Mouse (Mus musculus): ENCODE measurements around the gene Cacna2d4. TPM values are rescaled to one million over a fixed set of nuclear protein-coding genes. Genes with fewer than 3 reads are reported as not detected.

The Cacna2d4 gene
- polyA plus RNA-seq, 1 experiment from 2014 or later = 0.03 TPM

- H3K27ac ChIP-seq (ENCODE audit: low read depth, low read length) = no peak overlapping the region
- WGBS = 90% methylated on average over 6 of the region's 6 CpGs
- H3K4me3 ChIP-seq (ENCODE audit: low read depth, low read length) = no peak overlapping the region
- no peak overlapping the region for H3K9ac ChIP-seq (ENCODE audit: low read depth, low read length)
- H3K36me3 ChIP-seq (ENCODE audit: control insufficient read depth, insufficient read depth) = peaks cover 6% of the 10 kb centered on the region; the same call in 1 of the 2 replicates
- no peak overlapping the region for H3K4me2 ChIP-seq (replicated peaks; ENCODE audit: low read depth)
- no peak for ATAC-seq
- no peaks in the 10 kb centered on the region for H3K9me3 ChIP-seq (ENCODE audit: control insufficient read depth)
- no peak for TF ChIP-seq CTCF (IDR thresholded peaks at IDR 0.05; ENCODE audit: low read depth)
- H3K4me1 ChIP-seq (replicated peaks; ENCODE audit: control insufficient read depth, insufficient read depth, low read length) = no peaks in the 10 kb centered on the region
- no peaks in the 10 kb centered on the region for H3K27me3 ChIP-seq (replicated peaks; ENCODE audit: control insufficient read depth, insufficient read depth, low read length)
Measured at GRCm38 (mm10) chr6:119225731-119226130, 10.6 kb upstream of the Cacna2d4 start.

GRCm38 (mm10) chr6:119227001-119227400, 9.3 kb upstream of the Cacna2d4 start:
- Histone ChIP-seq H3K4me1 (replicated peaks; ENCODE audit: control insufficient read depth, insufficient read depth, low read length) (no peaks in the 10 kb centered on the region), H3K4me2 (replicated peaks; ENCODE audit: low read depth) (no peak overlapping the region), H3K9ac (ENCODE audit: low read depth, low read length) (no peak overlapping the region), H3K9me3 (ENCODE audit: control insufficient read depth) (no peaks in the 10 kb centered on the region), H3K4me3 (ENCODE audit: low read depth, low read length) (no peak overlapping the region), H3K27ac (ENCODE audit: low read depth, low read length) (no peak overlapping the region), H3K27me3 (replicated peaks; ENCODE audit: control insufficient read depth, insufficient read depth, low read length) (no peaks in the 10 kb centered on the region), H3K36me3 (ENCODE audit: control insufficient read depth, insufficient read depth) (peaks cover 1% of the 10 kb centered on the region; the same call in 1 of the 2 replicates)
- no peak for TF ChIP-seq CTCF (IDR thresholded peaks at IDR 0.05; ENCODE audit: low read depth)
- WGBS = 80% methylated on average over 8 of the region's 8 CpGs
- ATAC-seq = no peak

DNA sequence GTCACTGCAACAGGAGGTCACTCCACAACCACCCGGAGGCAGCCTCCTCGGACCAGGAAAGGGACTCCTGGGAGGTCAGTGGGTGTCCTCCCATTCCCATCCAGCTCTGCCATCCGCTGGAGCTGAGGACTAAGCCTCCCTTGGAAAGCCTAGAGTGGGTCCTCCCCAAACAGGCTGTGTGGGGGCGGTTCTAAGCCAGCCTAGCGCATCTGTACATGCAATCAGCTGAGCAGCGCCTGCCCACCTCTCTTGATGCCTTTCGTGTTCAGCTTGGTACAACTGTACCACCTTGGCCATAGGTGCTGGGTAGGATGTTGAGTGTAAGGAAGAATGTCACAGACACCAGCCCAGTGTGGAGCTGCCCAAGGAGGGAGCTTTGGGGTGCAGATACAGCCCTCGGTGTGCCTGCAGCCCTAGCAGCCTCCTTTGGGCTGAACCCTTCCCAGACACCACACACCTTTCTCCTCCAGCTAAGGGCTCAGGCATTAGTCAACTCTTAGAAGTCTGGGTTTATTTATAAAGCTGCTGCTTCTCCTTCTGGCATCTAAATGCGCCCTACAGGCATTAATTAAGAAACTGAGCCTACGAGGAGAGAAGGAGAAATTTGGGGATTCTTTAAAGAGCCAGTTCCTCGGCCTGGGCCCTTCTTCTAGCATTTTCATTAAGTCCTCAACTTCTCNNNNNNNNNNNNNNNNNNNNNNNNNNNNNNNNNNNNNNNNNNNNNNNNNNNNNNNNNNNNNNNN, 7.3 kb upstream of the Cacna2d4 start:
- ATAC-seq = no peak
- no peak overlapping the region for H3K9ac ChIP-seq (ENCODE audit: low read depth, low read length)
- no peak overlapping the region for H3K4me2 ChIP-seq (replicated peaks; ENCODE audit: low read depth)
- H3K9me3 ChIP-seq (ENCODE audit: control insufficient read depth) = no peaks in the 10 kb centered on the region
- no peaks in the 10 kb centered on the region for H3K4me1 ChIP-seq (replicated peaks; ENCODE audit: control insufficient read depth, insufficient read depth, low read length)
- H3K36me3 ChIP-seq (ENCODE audit: control insufficient read depth, insufficient read depth) = no peaks in the 10 kb centered on the region
- H3K27ac ChIP-seq (ENCODE audit: low read depth, low read length) = no peak overlapping the region
- no peak overlapping the region for H3K4me3 ChIP-seq (ENCODE audit: low read depth, low read length)
- no peak for TF ChIP-seq CTCF (IDR thresholded peaks at IDR 0.05; ENCODE audit: low read depth)
- H3K27me3 ChIP-seq (replicated peaks; ENCODE audit: control insufficient read depth, insufficient read depth, low read length) = no peaks in the 10 kb centered on the region
- WGBS = 78% methylated on average over 11 of the region's 11 CpGs

DNA sequence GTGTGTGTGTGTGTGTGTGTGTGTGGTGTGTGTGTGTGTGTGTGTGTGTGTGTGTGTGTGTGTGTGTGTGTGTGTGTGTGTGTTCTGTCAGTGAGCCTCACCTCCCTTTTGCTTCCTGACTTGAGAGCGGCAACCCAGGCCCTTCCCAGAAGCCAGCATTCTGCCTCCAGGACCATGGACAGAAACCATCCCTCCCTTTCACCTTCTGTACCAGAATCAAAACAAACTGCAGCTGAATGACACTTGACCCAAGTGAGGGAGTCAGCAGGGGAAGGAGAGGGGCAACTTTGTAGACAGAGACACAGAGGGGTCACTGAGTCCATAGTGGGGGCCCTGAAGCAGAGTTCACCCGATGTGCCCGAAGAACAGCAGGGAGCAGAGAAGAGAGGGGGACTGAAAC, 3.3 kb upstream of the Cacna2d4 start:
- H3K4me1 ChIP-seq (replicated peaks; ENCODE audit: control insufficient read depth, insufficient read depth, low read length) = no peaks in the 10 kb centered on the region
- 40% methylated on average over 3 of the region's 3 CpGs for WGBS
- H3K4me3 ChIP-seq (ENCODE audit: low read depth, low read length) = no peak overlapping the region
- H3K4me2 ChIP-seq (replicated peaks; ENCODE audit: low read depth) = no peak overlapping the region
- H3K9me3 ChIP-seq (ENCODE audit: control insufficient read depth) = no peaks in the 10 kb centered on the region
- no peaks in the 10 kb centered on the region for H3K36me3 ChIP-seq (ENCODE audit: control insufficient read depth, insufficient read depth)
- no peaks in the 10 kb centered on the region for H3K27me3 ChIP-seq (replicated peaks; ENCODE audit: control insufficient read depth, insufficient read depth, low read length)
- no peak for ATAC-seq
- H3K9ac ChIP-seq (ENCODE audit: low read depth, low read length) = no peak overlapping the region
- H3K27ac ChIP-seq (ENCODE audit: low read depth, low read length) = no peak overlapping the region
- no peak for TF ChIP-seq CTCF (IDR thresholded peaks at IDR 0.05; ENCODE audit: low read depth)

- 66% methylated on average over 5 of the region's 5 CpGs for WGBS
- Histone ChIP-seq H3K4me2 (replicated peaks; ENCODE audit: low read depth) (no peak overlapping the region), H3K4me1 (replicated peaks; ENCODE audit: control insufficient read depth, insufficient read depth, low read length) (no peaks in the 10 kb centered on the region), H3K27me3 (replicated peaks; ENCODE audit: control insufficient read depth, insufficient read depth, low read length) (no peaks in the 10 kb centered on the region), H3K27ac (ENCODE audit: low read depth, low read length) (no peak overlapping the region), H3K36me3 (ENCODE audit: control insufficient read depth, insufficient read depth) (no peaks in the 10 kb centered on the region), H3K9me3 (ENCODE audit: control insufficient read depth) (no peaks in the 10 kb centered on the region), H3K9ac (ENCODE audit: low read depth, low read length) (no peak overlapping the region), H3K4me3 (ENCODE audit: low read depth, low read length) (no peak overlapping the region)
- no peak for TF ChIP-seq CTCF (IDR thresholded peaks at IDR 0.05; ENCODE audit: low read depth)
- ATAC-seq = no peak
Measured at GRCm38 (mm10) chr6:119235441-119235840, 885 bp upstream of the Cacna2d4 start.

GRCm38 (mm10) chr6:119237427-119237989, 1.2 kb downstream of the Cacna2d4 start:
- H3K4me1 ChIP-seq (replicated peaks; ENCODE audit: control insufficient read depth, insufficient read depth, low read length) = no peaks in the 10 kb centered on the region
- no peak overlapping the region for H3K27ac ChIP-seq (ENCODE audit: low read depth, low read length)
- H3K4me3 ChIP-seq (ENCODE audit: low read depth, low read length) = no peak overlapping the region
- H3K27me3 ChIP-seq (replicated peaks; ENCODE audit: control insufficient read depth, insufficient read depth, low read length) = no peaks in the 10 kb centered on the region
- ATAC-seq = no peak
- no peak for TF ChIP-seq CTCF (IDR thresholded peaks at IDR 0.05; ENCODE audit: low read depth)
- H3K36me3 ChIP-seq (ENCODE audit: control insufficient read depth, insufficient read depth) = no peaks in the 10 kb centered on the region
- 64% methylated on average over 8 of the region's 8 CpGs for WGBS
- no peak overlapping the region for H3K9ac ChIP-seq (ENCODE audit: low read depth, low read length)
- no peaks in the 10 kb centered on the region for H3K9me3 ChIP-seq (ENCODE audit: control insufficient read depth)
- no peak overlapping the region for H3K4me2 ChIP-seq (replicated peaks; ENCODE audit: low read depth)

Data from intestine, postnatal 0 days (tissue).